Mouse (Mus musculus): ENCODE measurements at regions not wholly inside any gene's neighbourhood (a gene's known extent, or its start where the extent isn't known, plus 50 kb on each side); places are given as distances from the start of the nearest gene placed in this dataset.

- DNase-seq (ENCODE audit: low spot score): no peak
These were observed 59.1 kb upstream of the Gm34302 start for GRCm38 (mm10) chr3:63542638-63543408.

GRCm38 (mm10) chr3:63538881-63539280 lies 55.2 kb upstream of the Gm34302 start:
- no peak for DNase-seq (ENCODE audit: low spot score)

- no peak for DNase-seq (ENCODE audit: low spot score)
These were observed 50.5 kb upstream of the Gm34302 start for GRCm38 (mm10) chr3:63534141-63534540.
